Mouse (Mus musculus) small intestine, adult 2 months (tissue): ENCODE measurements around the gene Lrrc4c. TPM values are rescaled to one million over a fixed set of nuclear protein-coding genes. Genes with fewer than 3 reads are reported as not detected.

Experiments used
- H3K27ac ChIP-seq: fragments of 200-500 bp; 2 replicates; pipeline ENCODE4 v1.5.1; 2012; ENCODE audit warnings: low read depth, low read length, control low read depth, inconsistent platforms; ENCODE audit not compliant: insufficient read depth
- H3K27me3 ChIP-seq: fragments of 200-500 bp; 2 replicates; pipeline ENCODE4 v1.6.1; 2012; ENCODE audit warnings: mild to moderate bottlenecking, moderate library complexity, low read length, inconsistent platforms; ENCODE audit not compliant: control insufficient read depth, insufficient read depth
- H3K36me3 ChIP-seq: fragments of 200-500 bp; 2 replicates; pipeline ENCODE4 v1.6.1; 2012; ENCODE audit warnings: mild to moderate bottlenecking, low read length, control low read depth, inconsistent platforms; ENCODE audit not compliant: control insufficient read depth, insufficient read depth
- H3K4me1 ChIP-seq: fragments of 200-500 bp; 2 replicates; pipeline ENCODE4 v1.6.1; 2012; ENCODE audit warnings: low read length, inconsistent platforms, mixed read lengths; ENCODE audit not compliant: control insufficient read depth, insufficient read depth, insufficient read length
- H3K4me3 ChIP-seq: fragments of 200-500 bp; 2 replicates; pipeline ENCODE4 v1.5.1; 2012; ENCODE audit warnings: low read depth, mild to moderate bottlenecking, control low read depth, inconsistent platforms, low read length, moderate library complexity
- CTCF ChIP-seq: fragments of 200-500 bp; IDR thresholded peaks from 2 replicates; pipeline ENCODE4 v1.5.1; 2012; ENCODE audit warnings: low read depth, mild to moderate bottlenecking, control low read depth, inconsistent platforms, low read length, moderate library complexity, mixed read lengths; ENCODE audit not compliant: insufficient replicate concordance, insufficient read length; ENCODE audit errors: extremely low read depth
- POLR2A ChIP-seq: fragments of 200-500 bp; IDR thresholded peaks from 2 replicates; pipeline ENCODE4 v1.6.1; 2012; ENCODE audit warnings: low read depth, mild to moderate bottlenecking, control low read depth, inconsistent platforms, low read length, moderate library complexity
- WGBS: fragments of 180-500 bp; shearing (Covaris S2); methylation state at CpG from one replicate; pipeline ENCODE4 v1.1.7; 2018; 5-methylcytosine and 5-hydroxymethylcytosine counted together
- polyA plus RNA-seq: library from polyadenylated mRNA; depleted of rRNA; stranded (reverse); fragments of >200 nt; gene quantifications from 2 replicates; pipeline ENCODE4 v1.2.3, GENCODE M21; 2012

The Lrrc4c gene
- polyA plus RNA-seq, 1 experiment: 0.15 TPM

- Histone ChIP-seq H3K27me3 (no peaks in the 10 kb centered on the region), H3K27ac (no peak overlapping the region), H3K4me1 (no peaks in the 10 kb centered on the region), H3K36me3 (no peaks in the 10 kb centered on the region), H3K4me3 (no peak overlapping the region)
- 45% methylated on average over 7 of the region's 7 CpGs for WGBS
- no peak for TF ChIP-seq CTCF
- TF ChIP-seq POLR2A: no peak
Measured at GRCm38 (mm10) chr2:96318556-96318955, 587 bp downstream of the Lrrc4c start.

GRCm38 (mm10) chr2:96319201-96319600 lies 1.2 kb downstream of the Lrrc4c start:
- WGBS: 36% methylated on average over 8 of the region's 8 CpGs
- Histone ChIP-seq H3K36me3 (no peaks in the 10 kb centered on the region), H3K4me1 (no peaks in the 10 kb centered on the region), H3K27me3 (no peaks in the 10 kb centered on the region), H3K27ac (no peak overlapping the region), H3K4me3 (no peak overlapping the region)
- no peak for TF ChIP-seq POLR2A
- no peak for TF ChIP-seq CTCF

GRCm38 (mm10) chr2:96319649-96320048 lies 1.7 kb downstream of the Lrrc4c start:
- Histone ChIP-seq H3K4me3 (no peak overlapping the region), H3K27ac (no peak overlapping the region), H3K36me3 (no peaks in the 10 kb centered on the region), H3K4me1 (no peaks in the 10 kb centered on the region), H3K27me3 (no peaks in the 10 kb centered on the region)
- 60% methylated on average over 6 of the region's 6 CpGs for WGBS
- TF ChIP-seq CTCF: no peak
- TF ChIP-seq POLR2A: no peak

- no peak overlapping the region for H3K27ac ChIP-seq
- no peaks in the 10 kb centered on the region for H3K27me3 ChIP-seq
- no peak for TF ChIP-seq POLR2A
- TF ChIP-seq CTCF: no peak
- 66% methylated on average over 3 of the region's 3 CpGs for WGBS
- H3K4me1 ChIP-seq: no peaks in the 10 kb centered on the region
- H3K4me3 ChIP-seq: no peak overlapping the region
- no peaks in the 10 kb centered on the region for H3K36me3 ChIP-seq
Measured at GRCm38 (mm10) chr2:96334652-96335051, 16.7 kb downstream of the Lrrc4c start.

- TF ChIP-seq CTCF (no peak), POLR2A (no peak)
- H3K4me1 ChIP-seq: no peaks in the 10 kb centered on the region
- H3K4me3 ChIP-seq: no peak overlapping the region
- H3K27me3 ChIP-seq: no peaks in the 10 kb centered on the region
- WGBS: 42% methylated on average over 1 of the region's 1 CpGs
- H3K27ac ChIP-seq: no peak overlapping the region
- H3K36me3 ChIP-seq: no peaks in the 10 kb centered on the region
Measured at GRCm38 (mm10) chr2:96337354-96337753, 19.4 kb downstream of the Lrrc4c start.

GRCm38 (mm10) chr2:96401186-96401811 lies 83.3 kb downstream of the Lrrc4c start:
- Histone ChIP-seq H3K27me3 (no peaks in the 10 kb centered on the region), H3K4me3 (no peak overlapping the region), H3K36me3 (no peaks in the 10 kb centered on the region), H3K4me1 (no peaks in the 10 kb centered on the region), H3K27ac (no peak overlapping the region)
- TF ChIP-seq POLR2A (no peak), CTCF (no peak)
- 85% methylated on average over 1 of the region's 1 CpGs for WGBS

GRCm38 (mm10) chr2:96402514-96402913 lies 84.5 kb downstream of the Lrrc4c start:
- no peak for TF ChIP-seq CTCF
- no peak for TF ChIP-seq POLR2A
- Histone ChIP-seq H3K27me3 (no peaks in the 10 kb centered on the region), H3K36me3 (no peaks in the 10 kb centered on the region), H3K27ac (no peak overlapping the region), H3K4me3 (no peak overlapping the region), H3K4me1 (no peaks in the 10 kb centered on the region)
- 30% methylated on average over 2 of the region's 2 CpGs for WGBS

- H3K4me1 ChIP-seq: no peaks in the 10 kb centered on the region
- H3K4me3 ChIP-seq: no peak overlapping the region
- no peaks in the 10 kb centered on the region for H3K27me3 ChIP-seq
- H3K36me3 ChIP-seq: no peaks in the 10 kb centered on the region
- TF ChIP-seq POLR2A (no peak), CTCF (no peak)
- no peak overlapping the region for H3K27ac ChIP-seq
- WGBS: 80% methylated on average over 8 of the region's 8 CpGs
Measured at GRCm38 (mm10) chr2:96406856-96407255, 88.9 kb downstream of the Lrrc4c start.
